14 mouse cellular contexts compared by ENCODE assay signal in genomic region chr10:39389451-39389891, GRCm38 (mm10). TPM values are rescaled to one million over a fixed set of nuclear protein-coding genes. Genes with fewer than 3 reads are reported as not detected.
A peak's percentile ranks its signal among the peaks of the same experiment; 100 is the strongest.
DNase-seq lines count a peak whose midpoint lies in the region; ATAC-seq and TF ChIP-seq lines count a peak whose summit lies in the region.
"Had no signal": no experiment of that assay in that cellular context is flagged by ENCODE, and none has a peak within 500 bp of the region (broad histone marks: within the 10 kb centered on the region; RNA-seq: fewer than 3 reads in every experiment).

No protein-coding gene starts in this region.

- peak; percentile 26; the same call in 1 of the 2 replicates for ATAC-seq in neural tube, embryonic 13.5 days (ENCODE audit: low read depth)
- peak; percentile 40 for ATAC-seq in heart, postnatal 0 days (ENCODE audit: insufficient read depth, low read depth)

- H3K27me3 ChIP-seq in neural tube, embryonic 13.5 days: no peaks in the 10 kb centered on the region
- no peaks in the 10 kb centered on the region for H3K27me3 ChIP-seq in heart, postnatal 0 days (ENCODE audit: control insufficient read depth, insufficient read depth, low read length)
- H3K27me3 ChIP-seq: kidney, embryonic 15.5 days; liver, embryonic 13.5 days had no signal

- DNase-seq in frontal cortex, postnatal 14 days (ENCODE audit: low spot score in 2 of 2): peak; percentile 38 to 55
- no peak for DNase-seq in frontal cortex, postnatal 25 days (ENCODE audit: low spot score in 2 of 2)
- no peak for DNase-seq in neural tube, embryonic 10.5 days (ENCODE audit: extremely low spot score, low spot score)
- DNase-seq in heart, postnatal 0 days (ENCODE audit: low spot score): peak; percentile 37
- peak; percentile 43 for DNase-seq in retina, embryonic 14.5 days (ENCODE audit: low spot score)
- no peak for DNase-seq in kidney, adult 8-10 months
- no peak for DNase-seq in thymus, postnatal 36 days
- DNase-seq: adrenal gland, adult 2 months; cerebellum, adult 11 months; liver, embryonic 13.5 days; lung, postnatal 36 days had no signal

- peaks cover 72% of the 10 kb centered on the region for H3K4me1 ChIP-seq in neural tube, embryonic 13.5 days (replicated peaks)
- peaks cover 38% of the 10 kb centered on the region for H3K4me1 ChIP-seq in heart, postnatal 0 days (ENCODE audit: control insufficient read depth, insufficient read depth)

- H3K9me3 ChIP-seq in neural tube, embryonic 13.5 days: no peaks in the 10 kb centered on the region
- 0 out of 2 replicates have a peak, but pooled peaks cover 9% of the 10 kb centered on the region for H3K9me3 ChIP-seq in heart, postnatal 0 days (replicated peaks; ENCODE audit: control insufficient read depth, low read length)

- peak overlapping the region; percentile 42; the same call in 1 of the 2 replicates for H3K27ac ChIP-seq in neural tube, embryonic 13.5 days (replicated peaks)
- H3K27ac ChIP-seq in heart, postnatal 0 days (ENCODE audit: low read depth): peak overlapping the region; percentile 46; the same call in 1 of the 2 replicates
- H3K27ac ChIP-seq: kidney, embryonic 15.5 days; liver, embryonic 13.5 days had no signal

- no peak for TF ChIP-seq CTCF in heart, postnatal 0 days (IDR thresholded peaks at IDR 0.05; ENCODE audit: low read depth)

- TF ChIP-seq EP300 in heart, postnatal 0 days (IDR thresholded peaks at IDR 0.05; ENCODE audit: low read depth): no peak

- WGBS in neural tube, embryonic 13.5 days: 63% methylated on average over 11 of the region's 11 CpGs
- 32% methylated on average over 11 of the region's 11 CpGs for WGBS in heart, postnatal 0 days

- H3K4me3 ChIP-seq in neural tube, embryonic 13.5 days: no peak overlapping the region
- no peak overlapping the region for H3K4me3 ChIP-seq in heart, postnatal 0 days (ENCODE audit: low read depth, low read length)
- H3K4me3 ChIP-seq: erythroblast, embryonic 14.5 days; kidney, embryonic 15.5 days; liver, embryonic 13.5 days had no signal

- H3K4me2 ChIP-seq in neural tube, embryonic 13.5 days: no peak overlapping the region
- peak overlapping the region; percentile 16; the same call in 1 of the 2 replicates for H3K4me2 ChIP-seq in heart, postnatal 0 days (ENCODE audit: low read depth, low read length)
- H3K4me2 ChIP-seq: kidney, embryonic 15.5 days; liver, embryonic 13.5 days had no signal

- H3K9ac ChIP-seq in neural tube, embryonic 13.5 days: no peak overlapping the region
- no peak overlapping the region for H3K9ac ChIP-seq in heart, postnatal 0 days (replicated peaks; ENCODE audit: low read depth, low read length)
- H3K9ac ChIP-seq: kidney, embryonic 15.5 days; liver, embryonic 13.5 days had no signal

- peaks cover 17% of the 10 kb centered on the region for H3K36me3 ChIP-seq in neural tube, embryonic 13.5 days
- H3K36me3 ChIP-seq in heart, postnatal 0 days (replicated peaks; ENCODE audit: control insufficient read depth, insufficient read depth, low read length): peaks cover 12% of the 10 kb centered on the region

RNA-seq across cellular contexts. Expression of gene Fyn, which starts 20.8 kb away (rescaled TPM):
- 71.6 and 74.9 TPM in 2 replicates for polyA plus RNA-seq in neural tube, embryonic 13.5 days (2015; fragmentation: Nextera tagmentation; extraction: Ambion mirVana)
- 24.1 and 34.3 TPM in 2 replicates for total RNA-seq in heart, postnatal 0 days (2014; rRNA removed; ENCODE audit: low replicate concordance)
- 10.3 and 10.8 TPM in 2 replicates for polyA plus RNA-seq in heart, postnatal 0 days (2015; fragmentation: Nextera tagmentation; extraction: Ambion mirVana)

Comparison
In these comparisons a context has a peak if more than half of its experiments do, and no peak if none do; other contexts are left out.
1. DNase-seq: peak in frontal cortex, postnatal 14 days (2 of 2), heart, postnatal 0 days (single experiment) and retina, embryonic 14.5 days (single experiment); none in frontal cortex, postnatal 25 days (0 of 2), neural tube, embryonic 10.5 days (single experiment), kidney, adult 8-10 months (0 of 2) and thymus, postnatal 36 days (0 of 2).